Mouse (Mus musculus): ENCODE results near the gene Id3.

GRCm38 (mm10) chr4:136186315-136186714, 43.0 kb downstream of the Id3 start:
- no peak for TF ChIP-seq CTCF (IDR thresholded peaks at IDR 0.05; ENCODE audit: low read depth)
- TF ChIP-seq EP300 (optimal IDR thresholded peaks at IDR 0.05), result no peak

Data from stomach, postnatal 0 days (tissue).